Mouse (Mus musculus) embryonic facial prominence, embryonic 13.5 days (tissue): Measurements from ENCODE around the gene Ankra2. TPM values are rescaled to one million over a fixed set of nuclear protein-coding genes. Genes with fewer than 3 reads are reported as not detected.

Experiments
- ATAC-seq: fragments of 200-750 bp; cut with Nextera tagmentation; 2 replicates; pipeline ENCODE4 v1.8.0; 2017; ENCODE audit warnings: low read depth; ENCODE audit not compliant: insufficient number of reproducible peaks, insufficient read depth, low FRiP score, low TSS enrichment
- H3K27ac ChIP-seq: fragments of 300-500 bp; sonication (generic); 2 replicates; pipeline ENCODE4 v1.5.1; 2015; ENCODE audit warnings: moderate library complexity, mild to moderate bottlenecking, inconsistent platforms
- H3K27me3 ChIP-seq: fragments of 300-500 bp; sonication (generic); 2 replicates; pipeline ENCODE4 v1.6.1; 2015; ENCODE audit warnings: mild to moderate bottlenecking, inconsistent platforms
- H3K36me3 ChIP-seq: fragments of 300-500 bp; sonication (generic); 2 replicates; pipeline ENCODE4 v1.6.1; 2015; ENCODE audit warnings: mild to moderate bottlenecking, inconsistent platforms
- H3K4me1 ChIP-seq: fragments of 300-500 bp; sonication (generic); 2 replicates; pipeline ENCODE4 v1.6.1; 2015; ENCODE audit warnings: inconsistent platforms
- H3K4me2 ChIP-seq: fragments of 300-500 bp; sonication (generic); 2 replicates; pipeline ENCODE4 v1.6.1; 2015; ENCODE audit warnings: moderate library complexity, mild to moderate bottlenecking, inconsistent platforms
- H3K4me3 ChIP-seq: fragments of 300-500 bp; sonication (generic); 2 replicates; pipeline ENCODE4 v1.5.1; 2015; ENCODE audit warnings: mild to moderate bottlenecking, inconsistent platforms
- H3K9ac ChIP-seq: fragments of 300-500 bp; sonication (generic); 2 replicates; pipeline ENCODE4 v1.6.1; 2015; ENCODE audit warnings: mild to moderate bottlenecking, inconsistent platforms
- H3K9me3 ChIP-seq: fragments of 300-500 bp; sonication (generic); 2 replicates; pipeline ENCODE4 v1.6.1; 2016; ENCODE audit warnings: inconsistent platforms
- WGBS: fragments of 180-500 bp; shearing (Covaris S2); methylation state at CpG from one replicate; pipeline ENCODE4 v1.1.7; 2015; ENCODE audit warnings: mixed read lengths; 5-methylcytosine and 5-hydroxymethylcytosine counted together
- polyA plus RNA-seq: library from polyadenylated mRNA; unstranded; fragments of >200 nt; fragmentation: Nextera tagmentation; extraction: Ambion mirVana; gene quantifications from 2 replicates; pipeline ENCODE4 v1.2.1, GENCODE M21; 2015

The Ankra2 gene
- 24.5 and 24.9 TPM in 2 replicates for polyA plus RNA-seq

GRCm38 (mm10) chr13:98262636-98263457 lies at the start of gene Ankra2, which contains the start of gene Utp15:
Ankra2 (plus strand) TSS chr13:98263074.
Utp15 (minus strand) TSS chr13:98263041.
- Histone ChIP-seq H3K9me3 (no peaks in the 10 kb centered on the region), H3K27me3 (no peaks in the 10 kb centered on the region), H3K9ac (peak within 1 kb of the TSS; percentile 83), H3K4me1 (peaks cover 17% of the 10 kb centered on the region), H3K27ac (peak within 1 kb of the TSS; percentile 90), H3K36me3 (peaks cover 30% of the 10 kb centered on the region), H3K4me2 (peak within 1 kb of the TSS; percentile 90), H3K4me3 (peak within 1 kb of the TSS; percentile 88)
- under 1% methylated on average over 71 of the region's 71 CpGs for WGBS
- ATAC-seq, result peak; percentile 98

- no peak overlapping the region for H3K4me2 ChIP-seq
- no peaks in the 10 kb centered on the region for H3K36me3 ChIP-seq
- 34% methylated on average over 12 of the region's 12 CpGs for WGBS
- peaks cover 4% of the 10 kb centered on the region; the same call in 1 of the 2 replicates for H3K27me3 ChIP-seq
- H3K9ac ChIP-seq, result no peak overlapping the region; the same call in 1 of the 2 replicates
- no peaks in the 10 kb centered on the region for H3K9me3 ChIP-seq
- ATAC-seq, result no peak
- H3K27ac ChIP-seq, result no peak overlapping the region
- 0 out of 2 replicates have a peak, but pooled peaks cover 4% of the 10 kb centered on the region for H3K4me1 ChIP-seq
- H3K4me3 ChIP-seq, result no peak overlapping the region
Measured at GRCm38 (mm10) chr13:98222848-98223247, 40.0 kb upstream of the Ankra2 start.

GRCm38 (mm10) chr13:98226225-98226624 lies 36.6 kb upstream of the Ankra2 start:
- Histone ChIP-seq H3K4me1 (0 out of 2 replicates have a peak, but pooled peaks cover 4% of the 10 kb centered on the region), H3K9ac (no peak overlapping the region), H3K4me3 (no peak overlapping the region), H3K27ac (no peak overlapping the region), H3K4me2 (no peak overlapping the region), H3K27me3 (peaks cover 4% of the 10 kb centered on the region; the same call in 1 of the 2 replicates), H3K9me3 (no peaks in the 10 kb centered on the region), H3K36me3 (no peaks in the 10 kb centered on the region)
- ATAC-seq, result no peak
- 76% methylated on average over 2 of the region's 2 CpGs for WGBS

- Histone ChIP-seq H3K4me3 (no peak overlapping the region), H3K4me1 (no peaks in the 10 kb centered on the region), H3K27ac (no peak overlapping the region), H3K36me3 (no peaks in the 10 kb centered on the region), H3K9ac (no peak overlapping the region), H3K27me3 (no peaks in the 10 kb centered on the region), H3K9me3 (no peaks in the 10 kb centered on the region), H3K4me2 (no peak overlapping the region)
- no peak for ATAC-seq
- WGBS, result 91% methylated on average over 1 of the region's 1 CpGs
Measured at GRCm38 (mm10) chr13:98230511-98230910, 32.4 kb upstream of the Ankra2 start.

- no peak overlapping the region for H3K27ac ChIP-seq
- WGBS, result 70% methylated on average over 6 of the region's 6 CpGs
- H3K36me3 ChIP-seq, result no peaks in the 10 kb centered on the region
- H3K27me3 ChIP-seq, result no peaks in the 10 kb centered on the region; the same call in 1 of the 2 replicates
- H3K4me1 ChIP-seq, result no peaks in the 10 kb centered on the region
- H3K9ac ChIP-seq, result no peak overlapping the region
- H3K9me3 ChIP-seq, result no peaks in the 10 kb centered on the region
- no peak overlapping the region for H3K4me3 ChIP-seq
- no peak overlapping the region for H3K4me2 ChIP-seq
- no peak for ATAC-seq
Measured at GRCm38 (mm10) chr13:98235451-98235850, 27.4 kb upstream of the Ankra2 start.

- Histone ChIP-seq H3K4me2 (no peak overlapping the region), H3K9ac (no peak overlapping the region), H3K27ac (no peak overlapping the region), H3K4me3 (no peak overlapping the region), H3K36me3 (no peaks in the 10 kb centered on the region), H3K4me1 (no peaks in the 10 kb centered on the region), H3K9me3 (no peaks in the 10 kb centered on the region), H3K27me3 (no peaks in the 10 kb centered on the region; the same call in 1 of the 2 replicates)
- 14% methylated on average over 12 of the region's 12 CpGs for WGBS
- no peak for ATAC-seq
Measured at GRCm38 (mm10) chr13:98239978-98240641, 22.8 kb upstream of the Ankra2 start.

- H3K4me3 ChIP-seq, result no peak overlapping the region
- H3K27me3 ChIP-seq, result no peaks in the 10 kb centered on the region; the same call in 1 of the 2 replicates
- no peaks in the 10 kb centered on the region for H3K9me3 ChIP-seq
- H3K36me3 ChIP-seq, result no peaks in the 10 kb centered on the region
- H3K4me1 ChIP-seq, result no peaks in the 10 kb centered on the region
- ATAC-seq, result no peak
- H3K4me2 ChIP-seq, result no peak overlapping the region
- H3K27ac ChIP-seq, result no peak overlapping the region
- H3K9ac ChIP-seq, result no peak overlapping the region
- 69% methylated on average over 9 of the region's 9 CpGs for WGBS
Measured at GRCm38 (mm10) chr13:98241531-98242282, 21.2 kb upstream of the Ankra2 start.

- no peak for ATAC-seq
- WGBS, result 68% methylated on average over 5 of the region's 5 CpGs
- no peaks in the 10 kb centered on the region for H3K4me1 ChIP-seq
- H3K9me3 ChIP-seq, result no peaks in the 10 kb centered on the region
- H3K4me3 ChIP-seq, result no peak overlapping the region
- H3K9ac ChIP-seq, result no peak overlapping the region
- no peak overlapping the region for H3K4me2 ChIP-seq
- no peak overlapping the region for H3K27ac ChIP-seq
- H3K36me3 ChIP-seq, result peaks cover 25% of the 10 kb centered on the region
- H3K27me3 ChIP-seq, result no peaks in the 10 kb centered on the region
Measured at GRCm38 (mm10) chr13:98244571-98245350, 18.1 kb upstream of the Ankra2 start.

GRCm38 (mm10) chr13:98245386-98245785 lies 17.5 kb upstream of the Ankra2 start:
- Histone ChIP-seq H3K4me1 (no peaks in the 10 kb centered on the region), H3K27me3 (no peaks in the 10 kb centered on the region), H3K4me2 (no peak overlapping the region), H3K4me3 (no peak overlapping the region), H3K27ac (no peak overlapping the region), H3K9me3 (no peaks in the 10 kb centered on the region), H3K9ac (no peak overlapping the region), H3K36me3 (peaks cover 31% of the 10 kb centered on the region)
- ATAC-seq, result no peak
- 77% methylated on average over 7 of the region's 7 CpGs for WGBS

GRCm38 (mm10) chr13:98249594-98249993 lies 13.3 kb upstream of the Ankra2 start:
- no peak overlapping the region for H3K4me3 ChIP-seq
- WGBS, result 84% methylated on average over 10 of the region's 10 CpGs
- H3K9ac ChIP-seq, result no peak overlapping the region
- peaks cover 66% of the 10 kb centered on the region for H3K36me3 ChIP-seq
- H3K27me3 ChIP-seq, result no peaks in the 10 kb centered on the region
- H3K9me3 ChIP-seq, result no peaks in the 10 kb centered on the region
- ATAC-seq, result no peak
- H3K4me2 ChIP-seq, result no peak overlapping the region
- H3K4me1 ChIP-seq, result no peaks in the 10 kb centered on the region
- H3K27ac ChIP-seq, result no peak overlapping the region

- H3K36me3 ChIP-seq, result peaks cover 83% of the 10 kb centered on the region
Measured at GRCm38 (mm10) chr13:98254921-98255320, 8.0 kb upstream of the Ankra2 start.

More at GRCm38 (mm10) chr13:98254921-98255320, 8.0 kb upstream of the Ankra2 start:
- Histone ChIP-seq H3K9ac (no peak overlapping the region), H3K4me2 (no peak overlapping the region), H3K27ac (no peak overlapping the region), H3K4me1 (no peaks in the 10 kb centered on the region), H3K9me3 (no peaks in the 10 kb centered on the region), H3K27me3 (no peaks in the 10 kb centered on the region), H3K4me3 (no peak overlapping the region)
- no peak for ATAC-seq
- WGBS, result 71% methylated on average over 9 of the region's 9 CpGs
